Mouse (Mus musculus) forebrain, postnatal 0 days (tissue): ENCODE data around the gene Fndc3b. TPM values are rescaled to one million over a fixed set of nuclear protein-coding genes. Genes with fewer than 3 reads are reported as not detected.

ENCODE experiments used
- ATAC-seq: fragments of 200-750 bp; cut with Nextera tagmentation; 2 replicates; pipeline ENCODE4 v1.8.0; 2017; ENCODE audit warnings: mild to moderate bottlenecking, moderate library complexity
- DNase-seq: peaks from one replicate; pipeline ENCODE4 v3.0.0-alpha.2; 2015
- H3K27ac ChIP-seq: fragments of 300-500 bp; sonication (generic); 2 replicates; pipeline ENCODE4 v1.5.1; 2014; ENCODE audit warnings: low read depth, mild to moderate bottlenecking, antibody characterized with exemption, low read length, moderate library complexity, mixed read lengths
- H3K27me3 ChIP-seq: fragments of 300-500 bp; sonication (generic); 2 replicates; pipeline ENCODE4 v1.6.1; 2014; ENCODE audit warnings: mild to moderate bottlenecking, low read length, mixed read lengths; ENCODE audit not compliant: insufficient read depth
- H3K36me3 ChIP-seq: fragments of 300-500 bp; sonication (generic); 2 replicates; pipeline ENCODE4 v1.6.1; 2014; ENCODE audit warnings: mild to moderate bottlenecking, moderate library complexity; ENCODE audit not compliant: insufficient read depth
- H3K4me1 ChIP-seq: fragments of 300-500 bp; sonication (generic); 2 replicates; pipeline ENCODE4 v1.6.1; 2014; ENCODE audit warnings: antibody characterized with exemption; ENCODE audit not compliant: insufficient read depth
- H3K4me2 ChIP-seq: fragments of 300-500 bp; sonication (generic); 2 replicates; pipeline ENCODE4 v1.6.1; 2014; ENCODE audit warnings: low read depth, mild to moderate bottlenecking, moderate library complexity
- H3K4me3 ChIP-seq: fragments of 300-500 bp; sonication (generic); 2 replicates; pipeline ENCODE4 v1.5.1; 2014; ENCODE audit warnings: low read depth, low read length, mixed read lengths
- H3K9ac ChIP-seq: fragments of 300-500 bp; sonication (generic); 2 replicates; pipeline ENCODE4 v1.6.1; 2014; ENCODE audit warnings: mild to moderate bottlenecking
- H3K9me3 ChIP-seq: fragments of 300-500 bp; sonication (generic); 2 replicates; pipeline ENCODE4 v1.6.1; 2016; ENCODE audit warnings: low read length
- CTCF ChIP-seq: sonication (generic); IDR thresholded peaks from 2 replicates; pipeline ENCODE4 v1.5.1; 2016; ENCODE audit warnings: antibody characterized with exemption, control low read depth, low read depth
- WGBS: fragments of 180-500 bp; shearing (Covaris S2); extraction: QIAGEN DNeasy Blood & Tissue Kit; methylation state at CpG from one replicate; pipeline ENCODE4 v1.1.7; 2014; 5-methylcytosine and 5-hydroxymethylcytosine counted together
- microRNA-seq, 2 experiments: library from miRNA; unstranded; fragments of <30 nt; microRNA quantifications; one replicate each; pipeline ENCODE4; 2016
- polyA plus RNA-seq: library from polyadenylated mRNA; unstranded; fragments of >200 nt; fragmentation: Nextera tagmentation; extraction: Ambion mirVana; gene quantifications from 2 replicates; pipeline ENCODE4 v1.2.1, GENCODE M21; 2015
- total RNA-seq: library from RNA; depleted of rRNA; stranded (reverse); fragments of >200 nt; gene quantifications from 2 replicates; pipeline ENCODE4 v1.2.3, GENCODE M21; 2014; rRNA removed

Fndc3b gene
- total and polyA plus RNA-seq, 2 experiments from 2014 or later: 5.7 to 18.3 TPM

DNA sequence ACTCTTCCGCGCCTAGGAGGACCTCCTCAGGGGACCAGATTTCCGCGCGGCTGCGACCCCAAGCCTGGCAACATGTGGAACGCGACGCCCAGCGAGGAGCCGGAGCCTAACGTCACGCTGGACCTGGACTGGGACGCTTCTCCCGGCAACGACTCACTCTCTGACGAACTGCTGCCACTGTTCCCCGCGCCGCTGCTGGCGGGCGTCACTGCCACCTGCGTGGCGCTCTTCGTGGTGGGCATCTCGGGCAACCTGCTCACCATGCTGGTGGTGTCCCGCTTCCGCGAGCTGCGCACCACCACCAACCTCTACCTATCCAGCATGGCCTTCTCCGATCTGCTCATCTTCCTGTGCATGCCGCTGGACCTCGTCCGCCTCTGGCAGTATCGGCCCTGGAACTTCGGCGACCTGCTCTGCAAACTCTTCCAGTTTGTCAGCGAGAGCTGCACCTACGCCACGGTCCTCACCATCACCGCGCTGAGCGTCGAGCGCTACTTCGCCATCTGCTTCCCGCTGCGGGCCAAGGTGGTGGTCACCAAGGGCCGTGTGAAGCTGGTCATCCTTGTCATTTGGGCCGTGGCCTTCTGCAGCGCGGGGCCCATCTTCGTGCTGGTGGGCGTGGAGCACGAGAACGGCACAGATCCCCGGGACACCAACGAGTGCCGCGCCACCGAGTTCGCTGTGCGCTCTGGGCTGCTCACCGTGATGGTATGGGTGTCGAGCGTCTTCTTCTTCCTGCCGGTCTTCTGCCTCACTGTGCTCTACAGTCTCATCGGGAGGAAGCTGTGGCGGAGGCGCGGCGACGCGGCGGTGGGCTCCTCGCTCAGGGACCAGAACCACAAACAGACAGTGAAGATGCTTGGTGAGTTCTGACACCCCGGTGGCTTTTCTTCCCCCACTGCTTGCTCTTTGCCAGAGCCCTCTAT is 339.1 kb downstream of the Fndc3b start:
- H3K4me1 ChIP-seq: 0 out of 2 replicates have a peak, but pooled peaks cover 7% of the 10 kb centered on the region

GRCm38 (mm10) chr3:27371276-27371621 is 339.9 kb downstream of the Fndc3b start, which contains the start of gene Ghsr:
Gene Ghsr (plus strand): TSS chr3:27371351.
- no peaks in the 10 kb centered on the region for H3K9me3 ChIP-seq
- H3K27ac ChIP-seq: no peak within 1 kb of the TSS
- H3K27me3 ChIP-seq: peaks cover 52% of the 10 kb centered on the region
- WGBS: 2% methylated on average over 18 of the region's 19 CpGs
- H3K4me3 ChIP-seq: peak within 1 kb of the TSS; percentile 46
- ATAC-seq (peak; percentile 57), DNase-seq (peak; percentile 21)
- H3K9ac ChIP-seq: 0 out of 2 replicates have a peak within 1 kb of the TSS, but pooled peaks have one; percentile 31
- H3K4me1 ChIP-seq: 0 out of 2 replicates have a peak, but pooled peaks cover 7% of the 10 kb centered on the region
- no peak for TF ChIP-seq CTCF
- peak within 1 kb of the TSS; percentile 96 for H3K4me2 ChIP-seq
- no peaks in the 10 kb centered on the region for H3K36me3 ChIP-seq

More for the DNA sequence above, 339.1 kb downstream of the Fndc3b start:
- peak; percentile 24 for DNase-seq
- Histone ChIP-seq H3K4me3 (peak overlapping the region; percentile 46), H3K36me3 (no peaks in the 10 kb centered on the region), H3K9ac (0 out of 2 replicates have a peak overlapping the region, but pooled peaks have one; percentile 31), H3K27me3 (peaks cover 52% of the 10 kb centered on the region), H3K9me3 (no peaks in the 10 kb centered on the region), H3K27ac (no peak overlapping the region), H3K4me2 (peak overlapping the region; percentile 96)
- 2% methylated on average over 76 of the region's 77 CpGs for WGBS
- peak; percentile 68 for ATAC-seq
- no peak for TF ChIP-seq CTCF

DNA sequence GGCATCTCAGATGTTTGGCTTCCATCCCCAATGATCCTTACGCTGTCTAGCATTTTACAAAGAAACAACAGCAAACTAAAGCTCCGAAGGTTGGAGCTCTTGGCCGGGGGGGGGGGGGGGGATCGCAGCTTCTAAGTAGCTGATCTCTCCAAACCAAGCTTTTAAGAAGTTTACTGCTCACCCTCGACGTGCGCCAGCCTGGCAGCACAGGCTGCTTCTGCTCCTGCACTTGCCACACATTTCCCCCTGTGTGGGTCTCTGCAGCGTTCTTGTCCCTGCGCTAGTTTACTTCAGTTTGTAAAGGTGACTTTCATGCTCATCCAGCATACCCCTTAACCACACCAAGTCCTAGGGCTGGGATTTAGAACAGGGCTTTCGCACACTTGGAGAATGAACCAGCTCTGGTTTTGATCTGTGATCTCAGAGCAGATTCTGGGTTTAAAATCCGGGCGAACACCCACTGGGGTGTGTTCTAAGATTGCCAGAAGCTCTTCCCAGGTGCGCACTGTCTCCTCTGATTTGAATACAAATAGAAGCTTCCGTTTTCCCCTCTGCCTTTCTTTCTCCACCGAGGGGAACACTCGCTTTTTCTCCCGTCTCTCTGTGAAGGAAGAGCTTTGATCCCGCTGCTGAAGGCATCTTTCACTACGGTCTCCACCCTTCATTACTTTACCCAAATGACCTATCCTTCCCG is 340.4 kb downstream of the Fndc3b start:
- Histone ChIP-seq H3K4me1 (0 out of 2 replicates have a peak, but pooled peaks cover 7% of the 10 kb centered on the region), H3K27me3 (peaks cover 52% of the 10 kb centered on the region), H3K4me2 (peak overlapping the region; percentile 96), H3K27ac (no peak overlapping the region), H3K4me3 (peak overlapping the region; percentile 46), H3K9me3 (no peaks in the 10 kb centered on the region), H3K9ac (0 out of 2 replicates have a peak overlapping the region, but pooled peaks have one; percentile 31), H3K36me3 (no peaks in the 10 kb centered on the region)
- WGBS: 2% methylated on average over 20 of the region's 20 CpGs
- no peak for ATAC-seq
- TF ChIP-seq CTCF: no peak
- peak; percentile 9 for DNase-seq

DNA sequence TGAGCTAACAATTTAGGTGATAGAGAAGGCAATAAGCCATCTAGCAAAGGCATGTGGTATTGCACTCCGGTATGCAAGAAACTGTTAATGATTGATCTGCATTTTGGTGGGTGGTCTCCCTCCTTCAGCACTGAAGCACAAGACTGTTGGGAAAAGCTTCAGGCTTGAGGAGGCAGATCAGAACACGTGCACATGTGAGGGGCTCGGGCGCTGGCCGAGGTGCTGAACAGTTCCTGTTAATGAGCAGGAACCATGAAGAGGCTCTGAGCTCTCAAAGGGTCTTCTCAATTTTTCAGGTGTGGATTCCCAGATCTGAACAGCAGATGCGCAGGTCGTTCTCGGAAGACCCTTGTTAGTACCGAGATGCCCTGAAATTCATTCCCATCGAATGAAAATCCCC is 341.0 kb downstream of the Fndc3b start:
- Histone ChIP-seq H3K4me3 (no peak overlapping the region), H3K4me2 (no peak overlapping the region; the same call in 1 of the 2 replicates), H3K36me3 (no peaks in the 10 kb centered on the region), H3K9ac (no peak overlapping the region), H3K4me1 (0 out of 2 replicates have a peak, but pooled peaks cover 7% of the 10 kb centered on the region), H3K27ac (no peak overlapping the region), H3K27me3 (peaks cover 52% of the 10 kb centered on the region), H3K9me3 (no peaks in the 10 kb centered on the region)
- peak; percentile 27 for DNase-seq
- no peak for ATAC-seq
- TF ChIP-seq CTCF: peak; percentile 43
- WGBS: 7% methylated on average over 10 of the region's 10 CpGs

Small RNA genes within 50 kb of the gene (microRNA-seq; reads per million reads assigned to microRNA genes)
- gene Mir3092: 0 reads per million in 2 experiments

Other genes starting within 250 kb of the Fndc3b start
- 2.7 and 4.3 TPM in 2 replicates for gene Tmem212, start 185.1 kb upstream of the Fndc3b start, total RNA-seq
- gene Tmem212, start 185.1 kb upstream of the Fndc3b start, polyA plus RNA-seq: 3.0 and 4.7 TPM in 2 replicates
- 5.1 and 13.5 TPM in 2 replicates for gene Pld1, start 227.4 kb upstream of the Fndc3b start, total RNA-seq
- gene Pld1, start 227.4 kb upstream of the Fndc3b start, polyA plus RNA-seq: 2.7 and 3.5 TPM in 2 replicates